Mouse (Mus musculus) embryonic fibroblast, embryonic 13.5 days (primary cell): Measurements from ENCODE around the gene Tas2r117.

Experiments
- CTCF ChIP-seq: IDR thresholded peaks from 2 replicates; pipeline ENCODE4 v1.5.1; 2011; ENCODE audit warnings: mild to moderate bottlenecking, control low read depth, low read length, moderate library complexity, borderline replicate concordance; ENCODE audit not compliant: insufficient read depth
- POLR2A ChIP-seq: IDR thresholded peaks from 2 replicates; pipeline ENCODE4 v1.6.1; 2011; ENCODE audit warnings: low read depth, mild to moderate bottlenecking, control low read depth, low read length, moderate library complexity

DNA sequence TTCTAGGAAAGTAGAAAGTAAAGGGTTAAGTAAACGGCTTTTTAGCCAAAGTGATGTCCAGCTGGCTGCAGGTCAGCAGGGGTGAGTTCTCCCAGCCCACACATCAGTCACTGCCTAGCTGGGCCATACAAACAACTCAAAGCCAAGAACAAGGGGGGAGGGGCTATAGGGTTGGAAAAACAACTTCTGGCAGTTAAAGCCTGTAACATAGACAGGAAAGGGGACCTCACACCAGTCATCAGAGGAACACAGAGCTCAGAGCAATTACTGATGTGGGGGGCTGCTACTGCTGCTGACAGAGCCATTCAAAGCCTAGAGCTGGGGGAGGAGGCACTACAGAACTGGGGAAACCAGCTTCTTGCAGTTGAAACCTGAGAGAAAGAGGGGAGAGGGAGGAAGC is 7.2 kb upstream of the Tas2r117 start:
- no peak for TF ChIP-seq CTCF
- no peak for TF ChIP-seq POLR2A
